Mouse (Mus musculus): ENCODE results near the gene Zc3h18. TPM values are rescaled to one million over a fixed set of nuclear protein-coding genes. Genes with fewer than 3 reads are reported as not detected.

The Zc3h18 gene
- total RNA-seq, 2 experiments from 2014 or later = 20.1 to 21.8 TPM

DNA sequence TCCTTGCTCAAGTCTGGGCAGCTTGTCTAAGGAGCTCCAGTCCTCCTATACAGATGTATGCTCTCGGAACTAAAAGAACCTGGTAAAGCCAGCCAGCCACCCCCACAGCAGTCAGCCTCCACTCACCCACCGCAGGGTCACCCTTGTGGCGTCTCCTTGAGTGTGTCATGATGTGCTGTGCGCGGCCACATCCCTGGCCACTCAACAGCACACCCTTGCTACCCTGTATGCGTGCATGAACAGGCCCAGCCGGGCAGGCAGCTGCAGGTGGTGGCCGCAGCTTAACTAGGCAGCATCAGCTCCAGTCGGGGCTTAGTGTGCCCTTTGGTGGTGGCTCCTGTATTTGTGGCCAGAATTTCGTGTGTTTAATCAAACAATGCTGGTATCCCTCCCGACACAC lies 80.8 kb downstream of the Zc3h18 start:
- intact Hi-C loops (cut with DNase I) = no loop called here
- no peak for DNase-seq (ENCODE audit: low spot score)

DNA sequence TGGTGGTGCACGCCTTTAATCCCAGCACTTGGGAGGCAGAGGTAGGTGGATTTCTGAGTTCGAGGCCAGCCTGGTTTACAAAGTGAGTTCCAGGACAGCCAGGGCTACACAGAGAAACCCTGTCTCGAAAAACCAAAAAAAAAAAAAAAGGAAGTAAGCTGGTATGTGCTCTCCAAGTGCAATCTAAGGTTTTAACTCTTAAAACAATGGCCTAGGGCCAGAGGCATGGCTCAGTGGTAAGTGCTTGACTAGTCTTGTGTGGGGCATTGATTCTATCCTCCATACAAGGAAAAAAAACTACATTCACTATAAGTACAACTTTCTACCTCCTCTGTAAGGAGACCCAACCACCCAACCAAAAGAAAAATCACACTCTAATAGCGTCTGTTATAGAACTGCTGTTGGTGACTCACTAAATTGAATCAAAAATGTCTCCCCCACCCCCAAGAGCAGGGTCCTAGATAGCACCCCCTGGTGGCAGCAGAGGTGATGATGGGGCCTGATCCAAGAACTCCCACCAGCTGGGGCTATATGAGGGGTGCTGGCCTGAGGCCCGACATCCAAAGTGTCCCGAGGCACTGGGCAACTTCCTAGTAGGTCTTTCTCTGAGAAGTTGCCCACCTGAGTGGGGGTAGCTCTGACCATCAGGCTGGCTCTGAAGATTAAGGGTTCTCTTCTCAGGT lies 83.0 kb downstream of the Zc3h18 start:
- no peak for DNase-seq (ENCODE audit: low spot score)
- intact Hi-C loops (cut with DNase I) = no loop called here

DNA sequence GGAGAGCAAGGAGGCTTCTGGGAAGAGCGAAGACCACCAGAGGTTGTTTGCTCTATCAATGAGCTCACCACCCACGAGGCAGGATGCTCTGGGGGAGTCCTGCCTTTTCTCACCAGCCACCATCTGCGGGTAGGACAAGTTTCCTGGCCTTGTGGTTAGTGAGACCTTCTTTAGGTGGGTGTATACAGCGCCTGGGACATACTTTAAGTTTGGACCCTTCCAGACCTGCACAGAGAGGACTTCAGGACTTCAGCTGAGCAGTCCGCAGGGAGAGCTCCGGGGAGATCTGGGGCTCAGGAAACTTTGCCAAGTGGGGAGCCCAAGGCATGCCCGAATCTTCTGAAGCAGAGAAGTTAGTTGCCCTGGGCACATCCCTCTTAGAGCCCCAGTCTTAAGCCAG lies 83.6 kb downstream of the Zc3h18 start:
- no peak for DNase-seq (ENCODE audit: low spot score)
- intact Hi-C loops (cut with DNase I) = no loop called here

DNA sequence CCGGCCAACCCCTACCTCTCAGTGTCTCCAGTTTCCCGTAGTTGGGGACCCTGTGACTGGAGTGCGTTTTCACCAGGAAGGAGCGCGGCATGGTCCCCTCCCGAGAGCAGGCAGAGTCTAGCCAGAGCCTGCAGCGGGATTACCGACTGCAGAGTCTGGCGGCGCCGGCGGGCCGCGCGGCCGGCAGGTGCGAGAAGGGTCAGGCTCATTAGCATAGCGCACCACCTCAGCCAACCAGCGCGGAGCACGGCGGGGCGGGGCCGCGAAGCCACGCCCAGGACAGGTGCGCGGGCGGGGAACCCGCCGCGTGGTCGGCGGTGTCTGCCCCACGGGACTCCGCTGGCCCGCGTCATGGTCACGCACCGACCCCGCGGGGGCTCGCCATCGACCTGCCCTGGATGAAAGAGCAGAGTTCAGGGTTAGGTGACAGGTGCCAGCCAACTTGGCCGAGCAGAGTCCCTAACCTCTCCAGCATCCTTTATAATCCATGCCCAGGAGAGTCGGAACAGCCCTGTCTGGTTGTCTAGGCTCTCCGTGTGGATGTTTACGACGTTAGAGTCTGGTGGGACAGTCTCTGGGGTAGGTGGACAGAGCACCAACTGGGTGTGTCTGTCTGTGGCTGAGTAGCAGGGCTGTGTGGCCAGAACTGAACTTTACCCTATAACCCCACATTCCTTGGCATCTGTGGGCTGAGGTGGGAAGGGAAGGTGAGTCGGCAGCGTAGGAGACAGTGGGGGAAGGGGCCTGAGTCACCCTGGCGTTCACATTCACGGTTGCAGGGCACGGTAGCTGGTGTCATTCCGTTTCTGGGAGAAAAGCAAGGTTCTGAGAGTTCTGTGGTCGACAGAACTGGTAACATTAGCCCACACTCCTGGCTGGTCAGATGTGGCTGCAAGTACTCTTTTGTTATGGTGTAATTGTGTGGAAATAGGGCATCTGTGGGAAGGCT lies 84.4 kb downstream of the Zc3h18 start, which contains the start of gene Snai3:
Gene Snai3, minus strand, starts transcription at position 210 of the 949 bp plus-strand sequence.
- DNase-seq (ENCODE audit: low spot score) = no peak
- intact Hi-C loops (cut with DNase I) = no loop called here

DNA sequence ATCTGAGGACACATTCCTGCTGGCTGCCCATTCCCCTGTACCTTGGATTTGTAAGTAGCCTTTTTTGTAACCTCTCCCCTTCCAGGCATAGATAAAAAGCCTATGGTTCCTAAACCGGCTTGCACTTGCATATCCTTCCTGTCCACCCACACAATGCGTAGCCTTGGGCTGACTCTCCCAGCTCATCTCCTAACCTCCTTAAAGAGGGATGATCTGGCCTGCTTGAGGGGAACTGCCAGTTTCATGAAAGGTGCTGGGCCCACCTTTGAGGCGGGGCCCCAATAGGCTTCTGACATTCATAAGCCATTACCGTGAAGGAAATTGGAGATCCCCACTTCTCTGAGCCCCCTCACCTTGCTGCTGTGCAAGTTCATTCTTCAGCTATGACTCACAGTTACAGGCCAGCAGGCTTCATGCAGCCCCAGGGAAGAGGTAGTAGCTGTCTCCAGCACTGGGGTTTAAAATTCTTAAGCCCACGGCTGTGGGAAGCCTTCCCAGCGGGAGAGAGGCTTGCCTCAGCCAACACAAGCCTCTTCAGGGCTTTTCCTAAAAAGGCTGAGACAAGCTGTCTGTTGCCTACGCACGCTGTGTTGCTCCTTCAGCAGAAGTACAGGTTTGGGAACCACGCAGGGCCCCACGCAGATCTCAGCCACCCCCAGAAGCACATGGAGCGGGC lies 85.2 kb downstream of the Zc3h18 start:
- intact Hi-C loops (cut with DNase I) = no loop called here
- DNase-seq (ENCODE audit: low spot score) = no peak

DNA sequence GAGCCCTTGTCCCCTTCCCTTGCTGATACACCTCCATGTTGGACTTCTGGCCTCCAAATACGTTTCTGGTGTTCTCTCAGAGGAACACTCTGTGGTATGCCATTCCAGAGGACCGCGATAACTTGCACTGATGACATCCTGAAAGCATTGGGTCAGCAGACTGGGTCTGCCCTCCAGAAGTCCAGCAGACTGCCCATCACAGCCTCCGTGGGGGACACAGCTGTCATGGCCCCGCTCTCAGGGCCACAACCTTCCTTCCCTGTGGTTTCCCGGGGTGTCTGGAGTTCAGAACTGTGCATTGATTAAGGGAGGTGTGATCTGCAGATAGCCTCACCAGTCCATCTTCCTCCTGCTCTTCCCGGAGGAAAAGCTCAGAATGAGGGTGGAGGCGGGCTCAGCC lies 86.1 kb downstream of the Zc3h18 start:
- no peak for DNase-seq (ENCODE audit: low spot score)
- intact Hi-C loops (cut with DNase I) = no loop called here

DNA sequence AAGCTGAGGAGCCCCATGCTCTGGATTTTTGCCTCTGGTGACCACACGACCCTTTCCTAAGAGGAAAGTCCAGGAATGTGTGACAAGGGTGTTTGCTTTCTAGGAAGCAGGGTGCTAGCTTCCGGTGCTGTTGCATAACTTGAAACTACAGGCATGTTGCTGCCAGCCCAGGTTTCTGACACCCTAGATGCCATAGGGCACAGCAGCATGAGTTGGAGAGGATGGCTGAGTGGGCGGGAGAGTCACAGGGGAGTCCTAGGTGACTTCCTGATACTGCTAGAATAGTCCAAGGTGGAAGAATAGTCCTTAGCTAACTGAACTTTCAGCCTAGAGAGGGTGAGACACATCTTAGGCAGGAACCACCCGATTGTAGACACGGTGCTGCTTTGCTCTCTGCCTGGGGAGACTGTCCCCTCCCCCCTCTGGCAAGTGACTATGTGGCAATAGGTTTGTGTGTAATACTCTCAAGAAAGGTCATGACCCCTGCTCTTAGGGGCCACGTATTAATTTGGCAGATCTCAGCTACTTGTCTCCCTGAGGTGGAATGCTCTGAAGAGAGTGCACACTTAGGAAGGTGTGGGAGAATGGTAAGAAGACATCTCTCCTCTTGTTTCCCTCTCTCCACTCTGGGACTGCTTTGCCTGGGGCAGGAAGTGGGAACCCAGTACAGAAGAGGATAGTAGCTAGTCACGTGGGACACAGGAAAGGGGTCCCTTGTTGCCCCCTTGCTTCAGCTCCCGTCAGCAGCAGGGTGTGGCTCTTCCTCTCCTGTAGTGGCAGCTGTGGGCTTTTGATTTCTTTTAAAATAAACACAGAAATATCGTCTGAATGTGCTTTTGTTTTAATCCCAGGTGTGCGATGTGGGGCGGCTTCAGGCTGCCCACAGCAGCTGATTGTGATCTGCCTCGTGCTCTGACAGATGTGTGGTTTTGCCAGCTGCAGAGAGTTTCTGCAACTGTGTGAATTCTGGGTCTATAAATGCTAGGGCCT lies 87.5 kb downstream of the Zc3h18 start:
- intact Hi-C loops (cut with DNase I) = no loop called here
- DNase-seq (ENCODE audit: low spot score) = no peak

DNA sequence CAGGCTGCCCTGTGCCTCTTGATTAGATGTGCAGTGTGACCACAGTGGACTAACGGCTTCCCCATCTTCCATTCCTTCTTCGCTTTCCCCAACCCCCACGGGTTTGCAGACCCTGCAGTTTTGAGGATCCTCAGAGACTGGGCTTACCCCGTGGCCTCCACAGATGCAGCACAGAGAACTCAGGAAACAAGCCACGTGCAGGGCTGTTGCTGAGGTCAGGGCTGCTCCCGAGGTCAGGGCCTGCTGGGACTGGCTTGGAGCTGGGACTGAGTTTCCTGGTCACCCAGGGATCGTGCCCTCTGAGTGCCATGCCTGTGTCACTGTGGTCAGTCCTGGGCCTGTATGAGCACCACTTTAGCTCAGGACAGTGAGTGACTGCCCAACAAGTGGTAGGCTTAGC lies 88.6 kb downstream of the Zc3h18 start:
- DNase-seq (ENCODE audit: low spot score) = no peak
- intact Hi-C loops (cut with DNase I) = no loop called here

Other genes starting within 250 kb of the Zc3h18 start
- 10 to 100 TPM; 21.3 to 22.6 TPM for gene Zfpm1, start 94.5 kb upstream of the Zc3h18 start, total RNA-seq (2021)
- gene Trhr2, start 15.9 kb upstream of the Zc3h18 start, total RNA-seq (2021) = not detected
- gene Il17c, start 45.4 kb downstream of the Zc3h18 start, total RNA-seq (2021) = not detected
- 10 to 100 TPM; 39.4 to 45.3 TPM for gene Cyba, start 56.3 kb downstream of the Zc3h18 start, total RNA-seq (2021)
- gene Mvd, start 66.8 kb downstream of the Zc3h18 start, total RNA-seq (2021) = 1 to 10 TPM; 5.3 to 5.7 TPM
- gene Snai3, start 84.1 kb downstream of the Zc3h18 start, total RNA-seq (2021) = 1 to 10 TPM; 2.5 to 2.7 TPM
- 10 to 100 TPM; 35.8 to 38.2 TPM for gene Rnf166, start 99.5 kb downstream of the Zc3h18 start, total RNA-seq (2021)
- 10 to 100 TPM in 1 of 2 experiments, 1 to 10 TPM in 1; 7.3 to 11.4 TPM for gene Ctu2, start 99.5 kb downstream of the Zc3h18 start, total RNA-seq (2021)
- 10 to 100 TPM; 17.2 to 19.1 TPM for gene Piezo1, start 174.7 kb downstream of the Zc3h18 start, total RNA-seq (2021)
- gene Cdt1, start 191.4 kb downstream of the Zc3h18 start, total RNA-seq (2021) = 1 to 10 TPM; 2.7 to 3.2 TPM
- gene Aprt, start 200.3 kb downstream of the Zc3h18 start, total RNA-seq (2021) = 10 to 100 TPM; 30.6 to 39.3 TPM
- gene Galns, start 234.9 kb downstream of the Zc3h18 start, total RNA-seq (2021) = 1 to 10 TPM; 2.9 to 3.4 TPM
- gene Trappc2l, start 235.0 kb downstream of the Zc3h18 start, total RNA-seq (2021) = 10 to 100 TPM; 58.4 to 62.8 TPM
- gene Pabpn1l, start 246.1 kb downstream of the Zc3h18 start, total RNA-seq (2021) = not detected

Measured in heart, postnatal 25 days (tissue).